Mouse (Mus musculus) ovary, postnatal 14 days (tissue): ENCODE data around the gene Dok5.
A peak's percentile ranks its signal among the peaks of the same experiment; 100 is the strongest.

Source experiments
- DNase-seq: peaks from one replicate; pipeline ENCODE4 v3.0.0; 2022; ENCODE audit warnings: low spot score

The Dok5 gene

DNA sequence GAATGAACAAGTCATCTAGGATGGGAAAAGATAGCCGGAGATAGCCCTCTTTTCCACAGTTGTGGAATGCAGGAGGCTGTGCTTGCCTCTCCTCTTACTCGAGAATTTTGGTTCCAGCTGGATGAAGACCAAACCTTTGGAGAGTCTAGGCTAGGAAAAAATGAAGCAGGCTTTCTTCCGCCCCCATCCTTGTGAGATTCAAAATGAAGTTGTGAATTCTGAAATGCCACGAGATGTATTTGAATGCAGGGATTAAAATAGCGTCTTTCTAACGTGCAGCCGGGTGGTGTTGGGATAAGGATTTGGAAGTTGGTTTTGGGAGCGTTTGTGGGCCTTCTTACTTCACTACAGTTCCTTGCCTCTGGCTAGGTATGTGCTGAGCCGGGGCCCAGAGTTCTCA, 6.8 kb downstream of the Dok5 start:
- no peak for DNase-seq

DNA sequence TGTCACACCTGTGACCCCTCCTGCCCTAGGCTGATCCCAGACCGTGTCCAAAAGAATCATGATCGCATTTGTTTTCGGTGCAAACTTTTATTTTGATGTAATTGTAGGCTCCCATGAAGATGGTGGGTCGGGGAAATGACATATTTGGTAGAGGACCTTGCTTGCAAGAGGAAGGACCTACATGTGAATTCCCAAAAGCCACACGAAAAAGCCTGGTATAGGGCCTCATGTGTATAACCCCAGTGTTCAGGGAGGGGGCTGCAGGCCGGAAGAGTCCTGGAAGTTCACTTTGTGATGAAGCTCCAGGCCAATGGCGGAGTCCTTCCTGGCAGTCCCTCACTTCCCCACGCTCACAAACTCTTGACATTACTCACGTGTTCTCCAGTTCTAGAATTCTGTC, 7.3 kb downstream of the Dok5 start:
- no peak for DNase-seq

- DNase-seq, result no peak
Measured at GRCm38 (mm10) chr2:170739713-170740365, 8.2 kb downstream of the Dok5 start.

DNA sequence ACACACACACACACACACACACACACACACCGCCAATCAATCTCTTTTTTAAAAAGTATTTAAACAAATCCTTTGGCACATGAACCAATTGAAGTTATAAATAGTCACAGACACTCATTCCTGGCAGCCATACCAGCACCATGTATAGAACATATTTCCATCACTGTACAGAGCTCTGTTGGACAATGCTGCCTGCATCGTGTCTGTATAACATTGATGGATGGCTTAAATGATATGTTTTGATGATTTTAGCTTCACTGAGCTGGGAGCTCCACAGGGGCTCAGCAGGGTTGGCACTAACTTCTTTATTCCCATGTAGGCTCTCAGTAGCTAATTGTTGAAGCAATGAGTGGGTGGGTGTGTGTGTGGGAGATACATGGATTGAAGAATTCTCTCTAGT, 11.9 kb downstream of the Dok5 start:
- no peak for DNase-seq

DNA sequence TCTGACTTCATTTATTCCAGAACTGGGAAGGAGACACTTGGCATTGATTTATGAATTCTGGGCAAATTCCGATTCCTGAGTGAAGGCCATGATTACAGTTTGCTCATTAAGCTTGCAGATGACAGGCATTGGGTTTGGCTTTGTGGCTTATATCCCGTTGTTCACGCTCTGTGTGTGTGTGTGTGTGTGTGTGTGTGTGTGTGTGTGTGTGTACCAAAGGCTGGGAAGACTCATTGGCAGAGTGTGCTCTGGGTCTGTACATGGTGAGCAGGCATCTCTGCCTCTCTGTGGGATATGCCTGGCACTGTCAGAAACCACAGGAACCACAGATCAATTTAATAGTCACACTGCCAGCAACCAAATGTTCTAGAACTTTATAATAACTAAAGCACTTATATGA, 17.3 kb downstream of the Dok5 start:
- DNase-seq, result no peak

- DNase-seq, result no peak
Measured at GRCm38 (mm10) chr2:170752191-170752850, 20.7 kb downstream of the Dok5 start.

GRCm38 (mm10) chr2:170755817-170756216, 24.2 kb downstream of the Dok5 start:
- DNase-seq, result no peak

- no peak for DNase-seq
Measured at GRCm38 (mm10) chr2:170756667-170757066, 25.1 kb downstream of the Dok5 start.

GRCm38 (mm10) chr2:170757228-170757875, 25.7 kb downstream of the Dok5 start:
- DNase-seq, result no peak

- DNase-seq, result peak; percentile 16
Measured at GRCm38 (mm10) chr2:170758201-170758600, 26.6 kb downstream of the Dok5 start.

GRCm38 (mm10) chr2:170764704-170765103, 33.1 kb downstream of the Dok5 start:
- DNase-seq, result no peak

DNA sequence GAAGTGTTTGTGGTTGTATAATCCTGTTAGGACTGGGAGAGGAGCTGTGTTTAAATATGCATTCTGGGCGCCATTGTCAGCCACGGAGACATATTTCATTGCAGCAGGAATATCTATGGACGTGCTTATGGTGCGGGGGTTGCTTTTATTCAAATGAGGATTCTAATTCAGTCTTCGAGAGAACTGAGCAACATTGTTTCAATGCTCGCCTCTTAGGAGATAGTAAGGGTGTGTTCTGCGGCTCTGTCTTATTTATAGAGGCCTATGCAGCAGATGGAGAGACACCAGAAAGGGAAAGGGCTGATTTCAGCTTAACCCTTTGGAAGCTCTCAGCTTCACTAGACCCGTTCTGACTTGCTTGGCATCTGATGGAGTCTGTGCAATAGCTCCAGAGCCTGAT, 35.6 kb downstream of the Dok5 start:
- DNase-seq, result no peak

DNA sequence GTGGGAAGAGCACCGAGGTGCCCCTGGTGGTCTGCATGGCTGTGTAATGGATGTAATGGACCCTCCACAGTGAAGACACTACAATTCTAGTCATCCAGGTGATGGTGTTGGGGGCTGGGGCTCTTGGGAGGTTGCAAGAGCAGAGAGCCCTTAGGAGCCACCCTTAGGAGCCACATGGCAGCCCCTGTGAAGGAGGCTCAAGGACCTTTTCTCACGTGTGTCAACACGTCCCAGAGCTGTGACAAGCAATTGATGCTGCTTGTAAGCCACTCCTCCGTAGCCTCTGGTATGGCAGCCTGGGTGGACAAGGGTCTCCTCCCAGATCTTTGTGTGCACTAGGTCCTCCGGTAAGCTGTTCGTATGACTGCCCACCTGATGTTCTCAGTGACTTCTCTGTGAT, 37.1 kb downstream of the Dok5 start:
- no peak for DNase-seq

GRCm38 (mm10) chr2:170771555-170771954, 39.9 kb downstream of the Dok5 start:
- DNase-seq, result no peak

- DNase-seq, result no peak
Measured at GRCm38 (mm10) chr2:170772126-170772884, 40.7 kb downstream of the Dok5 start.

DNA sequence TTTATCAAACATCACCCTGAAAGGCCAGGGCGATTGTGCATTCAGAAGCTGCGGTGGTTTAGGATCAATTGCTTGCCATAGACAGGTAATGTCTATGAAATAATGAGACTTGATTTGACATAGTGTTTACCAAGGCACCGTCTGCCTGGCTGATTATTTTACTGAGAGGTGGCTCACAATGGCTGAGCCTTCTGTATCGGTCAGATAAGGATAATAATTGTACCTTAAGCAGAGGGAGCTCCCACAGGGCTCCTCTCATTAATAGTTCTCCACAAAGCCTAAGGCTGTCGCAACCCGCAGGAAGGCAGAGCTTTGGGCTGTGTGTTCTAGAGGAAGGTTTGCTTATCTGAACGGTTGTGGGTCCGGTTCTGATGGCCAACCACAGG, 41.3 kb downstream of the Dok5 start:
- DNase-seq, result no peak

- no peak for DNase-seq
Measured at GRCm38 (mm10) chr2:170775577-170775976, 44.0 kb downstream of the Dok5 start.

DNA sequence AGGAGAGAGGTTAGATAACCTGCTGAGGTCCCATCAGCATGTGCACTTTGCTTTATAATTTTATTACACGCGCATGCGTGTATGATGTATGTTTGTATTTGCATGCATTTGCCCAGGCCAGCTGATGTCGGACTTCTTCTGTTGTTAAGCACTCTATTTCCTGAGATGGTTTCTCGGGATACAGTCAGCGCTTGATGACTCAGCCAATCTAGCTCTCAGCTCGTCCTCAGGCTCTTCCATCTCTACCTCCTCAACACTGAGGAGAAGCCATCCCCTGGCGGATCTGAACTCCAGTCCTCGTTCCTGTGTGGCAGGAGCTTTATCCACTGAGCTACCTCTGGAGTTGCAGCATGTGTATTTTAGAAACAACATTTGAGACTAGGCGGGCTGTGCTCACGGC, 44.5 kb downstream of the Dok5 start:
- no peak for DNase-seq

GRCm38 (mm10) chr2:170777572-170777971, 46.0 kb downstream of the Dok5 start:
- no peak for DNase-seq

GRCm38 (mm10) chr2:170780010-170780750, 48.6 kb downstream of the Dok5 start:
- no peak for DNase-seq

- DNase-seq, result no peak
Measured at GRCm38 (mm10) chr2:170788101-170788500, 56.5 kb downstream of the Dok5 start.
